Mouse (Mus musculus) cerebellum, adult 11-12 months (tissue): ENCODE data around the gene Hoxb6.

ENCODE experiments used
- DNase-seq: peaks from one replicate; pipeline ENCODE4 v3.0.0; 2022

Hoxb6 gene

GRCm38 (mm10) chr11:96340698-96341365 is 48.6 kb downstream of the Hoxb6 start:
- no peak for DNase-seq

GRCm38 (mm10) chr11:96341701-96342575 is 49.7 kb downstream of the Hoxb6 start:
- no peak for DNase-seq

GRCm38 (mm10) chr11:96342576-96342930 is 50.3 kb downstream of the Hoxb6 start:
- no peak for DNase-seq

- DNase-seq = no peak
Measured at GRCm38 (mm10) chr11:96343206-96343745, 51.0 kb downstream of the Hoxb6 start.

GRCm38 (mm10) chr11:96344061-96344877 is 52.0 kb downstream of the Hoxb6 start:
- DNase-seq = no peak

- DNase-seq = no peak
Measured at GRCm38 (mm10) chr11:96344878-96345159, 52.5 kb downstream of the Hoxb6 start.

- DNase-seq = no peak
Measured at GRCm38 (mm10) chr11:96345220-96345892, 53.1 kb downstream of the Hoxb6 start.

GRCm38 (mm10) chr11:96345893-96346806 is 53.9 kb downstream of the Hoxb6 start:
- DNase-seq = no peak

- DNase-seq = no peak
Measured at GRCm38 (mm10) chr11:96346916-96347520, 54.7 kb downstream of the Hoxb6 start.

GRCm38 (mm10) chr11:96347717-96348116 is 55.4 kb downstream of the Hoxb6 start:
- DNase-seq = no peak

GRCm38 (mm10) chr11:96348141-96348928 is 56.1 kb downstream of the Hoxb6 start:
- no peak for DNase-seq

GRCm38 (mm10) chr11:96348988-96349387 is 56.7 kb downstream of the Hoxb6 start:
- no peak for DNase-seq

GRCm38 (mm10) chr11:96349491-96350340 is 57.4 kb downstream of the Hoxb6 start:
- DNase-seq = no peak

- DNase-seq = no peak
Measured at GRCm38 (mm10) chr11:96350341-96350624, 58.0 kb downstream of the Hoxb6 start, which contains the start of gene Hoxb2. Gene Hoxb2 (plus strand): TSS chr11:96350525.

GRCm38 (mm10) chr11:96350791-96351190 is 58.5 kb downstream of the Hoxb6 start:
- DNase-seq = no peak
